Mouse (Mus musculus): ENCODE results near the gene Fgf15. TPM values are rescaled to one million over a fixed set of nuclear protein-coding genes. Genes with fewer than 3 reads are reported as not detected.

Fgf15 gene
- polyA plus RNA-seq, 1 experiment from 2014 or later: not detected

DNA sequence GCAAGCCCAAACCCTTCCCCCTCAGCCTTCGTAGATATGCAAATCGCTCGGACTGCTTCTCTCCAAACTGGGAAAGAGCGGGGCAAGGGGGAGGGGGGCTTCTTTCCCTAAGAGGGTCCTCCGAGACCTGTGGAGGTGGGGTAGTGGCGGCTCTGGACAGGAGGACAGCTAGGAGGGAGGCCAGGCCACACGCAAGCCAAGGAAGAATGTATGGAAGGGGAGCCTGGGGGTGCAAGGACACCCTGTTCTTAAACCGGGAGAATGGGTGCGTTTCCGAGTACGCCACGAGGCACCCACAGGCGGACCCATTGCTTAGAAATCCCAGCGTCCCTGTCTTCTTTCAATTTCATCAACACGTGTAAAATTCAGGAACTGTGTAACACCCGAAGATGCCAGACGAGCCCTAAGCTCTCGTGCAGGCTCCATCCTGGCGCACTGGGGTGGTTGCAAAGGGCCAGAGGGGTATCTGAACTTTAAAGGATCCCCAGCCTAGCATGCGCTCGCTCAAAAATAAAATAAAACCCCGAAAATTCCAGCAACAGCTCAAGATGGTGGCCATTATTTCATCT, 43.8 kb downstream of the Fgf15 start:
- Histone ChIP-seq H3K4me3 (replicated peaks) (peak overlapping the region; percentile 56), H3K27ac (replicated peaks) (peak overlapping the region; percentile 53), H3K27me3 (peaks cover 86% of the 10 kb centered on the region), H3K4me2 (peak overlapping the region; percentile 68), H3K9me3 (replicated peaks) (no peaks in the 10 kb centered on the region), H3K36me3 (replicated peaks) (0 out of 2 replicates have a peak, but pooled peaks cover 6% of the 10 kb centered on the region), H3K9ac (no peak overlapping the region), H3K4me1 (replicated peaks) (peaks cover 28% of the 10 kb centered on the region)
- 1% methylated on average over 22 of the region's 22 CpGs for WGBS (ENCODE audit: insufficient replicate concordance)
- no peak for ATAC-seq (ENCODE audit: insufficient read depth)

DNA sequence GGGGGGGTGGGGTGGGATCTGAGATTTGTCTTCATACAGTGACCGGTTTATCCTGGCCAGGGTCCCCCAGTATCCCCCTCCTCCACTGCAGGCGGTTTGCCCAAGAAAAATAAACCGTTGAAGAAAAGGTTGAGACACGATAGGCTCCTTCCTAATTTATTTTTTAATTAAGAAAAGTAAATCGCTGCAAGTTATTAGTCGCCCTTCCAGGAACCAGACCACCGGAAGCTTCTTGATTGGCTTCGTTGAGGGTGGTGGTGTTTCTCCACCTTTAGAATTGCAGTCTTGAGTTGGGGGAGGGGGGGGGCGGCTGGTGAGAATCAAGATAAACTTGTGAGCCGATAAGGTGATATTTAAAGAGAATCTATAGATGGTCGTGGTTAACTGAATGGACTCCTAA, 44.3 kb downstream of the Fgf15 start:
- H3K4me1 ChIP-seq (replicated peaks): peaks cover 28% of the 10 kb centered on the region
- WGBS (ENCODE audit: insufficient replicate concordance): under 1% methylated on average over 11 of the region's 11 CpGs
- no peak for ATAC-seq (ENCODE audit: insufficient read depth)
- H3K27me3 ChIP-seq: peaks cover 86% of the 10 kb centered on the region
- no peak overlapping the region for H3K9ac ChIP-seq
- H3K36me3 ChIP-seq (replicated peaks): 0 out of 2 replicates have a peak, but pooled peaks cover 4% of the 10 kb centered on the region
- no peak overlapping the region for H3K4me3 ChIP-seq (replicated peaks)
- peak overlapping the region; percentile 68 for H3K4me2 ChIP-seq
- peak overlapping the region; percentile 53; the same call in 1 of the 2 replicates for H3K27ac ChIP-seq (replicated peaks)
- H3K9me3 ChIP-seq (replicated peaks): no peaks in the 10 kb centered on the region

DNA sequence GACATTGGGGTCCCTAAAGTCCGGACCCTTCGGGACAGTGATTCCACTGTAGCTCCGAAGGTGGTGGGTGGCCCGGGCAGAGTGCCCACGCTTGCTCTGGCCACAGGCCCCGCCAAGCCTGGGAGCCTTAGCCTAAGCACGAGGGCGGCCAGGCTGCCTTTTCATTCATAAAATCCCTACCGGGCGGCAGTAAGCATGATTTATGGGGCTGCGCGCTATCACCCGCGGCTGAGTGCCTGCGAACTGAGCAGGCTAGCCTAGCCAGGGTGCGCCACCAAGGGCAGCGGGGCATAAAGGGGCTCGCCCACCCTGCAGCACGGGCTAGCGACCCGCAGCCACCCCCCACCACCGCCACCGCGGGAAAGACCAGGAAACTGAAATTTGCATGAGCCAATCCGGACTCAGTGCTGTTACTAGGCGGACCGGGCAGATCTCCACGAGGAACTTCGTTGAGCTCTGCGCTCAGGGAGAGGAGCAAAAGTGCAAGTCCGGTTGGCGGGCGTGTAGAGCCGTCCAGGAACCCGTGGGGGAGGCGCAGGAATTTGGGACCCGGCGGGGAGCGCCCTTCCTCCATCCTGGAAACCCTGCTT, 45.0 kb downstream of the Fgf15 start:
- H3K27me3 ChIP-seq: peaks cover 86% of the 10 kb centered on the region
- ATAC-seq (ENCODE audit: insufficient read depth): peak; percentile 59
- H3K4me1 ChIP-seq (replicated peaks): peaks cover 28% of the 10 kb centered on the region
- peak overlapping the region; percentile 54 for H3K4me3 ChIP-seq (replicated peaks)
- H3K4me2 ChIP-seq: peak overlapping the region; percentile 68
- H3K9me3 ChIP-seq (replicated peaks): no peaks in the 10 kb centered on the region
- H3K9ac ChIP-seq: no peak overlapping the region
- 0 out of 2 replicates have a peak, but pooled peaks cover 4% of the 10 kb centered on the region for H3K36me3 ChIP-seq (replicated peaks)
- under 1% methylated on average over 39 of the region's 39 CpGs for WGBS (ENCODE audit: insufficient replicate concordance)
- peak overlapping the region; percentile 65 for H3K27ac ChIP-seq (replicated peaks)

DNA sequence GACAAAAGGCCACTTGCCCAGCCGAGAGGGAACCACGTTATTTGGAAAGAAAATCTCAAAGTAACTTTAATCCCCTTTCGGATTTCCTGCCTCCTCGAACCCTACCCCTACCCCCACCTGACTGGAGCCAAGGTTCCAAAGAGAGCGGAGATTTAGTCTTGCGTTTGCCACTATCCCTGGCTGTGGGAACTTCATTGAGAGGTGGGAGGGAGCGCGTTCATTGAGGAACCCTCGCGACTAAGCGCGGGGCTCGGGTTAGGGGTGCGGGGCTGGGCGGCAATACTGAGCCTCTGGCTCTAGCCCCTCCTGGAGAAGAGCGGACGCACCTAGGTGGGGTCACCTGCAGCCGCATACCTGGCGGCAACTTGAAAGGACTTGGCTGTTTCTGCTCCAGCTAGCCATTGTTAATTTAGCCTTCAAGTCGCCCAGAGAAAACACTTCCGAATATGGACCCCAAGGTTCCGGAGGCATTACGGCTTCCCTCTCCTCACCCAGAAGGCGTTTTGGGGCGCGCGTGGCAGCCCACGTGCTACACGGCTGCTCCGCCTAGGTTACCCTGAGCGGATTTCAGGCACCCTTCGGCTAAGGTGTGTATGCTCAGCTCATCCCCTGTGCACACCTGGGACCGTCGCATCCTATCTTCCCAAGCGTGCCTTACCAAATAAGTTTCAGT, 45.9 kb downstream of the Fgf15 start:
- Histone ChIP-seq H3K27me3 (peaks cover 79% of the 10 kb centered on the region), H3K9ac (no peak overlapping the region), H3K27ac (replicated peaks) (0 out of 2 replicates have a peak overlapping the region, but pooled peaks have one; percentile 9), H3K4me3 (replicated peaks) (peak overlapping the region; percentile 54), H3K4me2 (peak overlapping the region; percentile 68), H3K4me1 (replicated peaks) (peaks cover 22% of the 10 kb centered on the region), H3K9me3 (replicated peaks) (no peaks in the 10 kb centered on the region), H3K36me3 (replicated peaks) (no peaks in the 10 kb centered on the region)
- ATAC-seq (ENCODE audit: insufficient read depth): no peak
- 1% methylated on average over 35 of the region's 35 CpGs for WGBS (ENCODE audit: insufficient replicate concordance)

DNA sequence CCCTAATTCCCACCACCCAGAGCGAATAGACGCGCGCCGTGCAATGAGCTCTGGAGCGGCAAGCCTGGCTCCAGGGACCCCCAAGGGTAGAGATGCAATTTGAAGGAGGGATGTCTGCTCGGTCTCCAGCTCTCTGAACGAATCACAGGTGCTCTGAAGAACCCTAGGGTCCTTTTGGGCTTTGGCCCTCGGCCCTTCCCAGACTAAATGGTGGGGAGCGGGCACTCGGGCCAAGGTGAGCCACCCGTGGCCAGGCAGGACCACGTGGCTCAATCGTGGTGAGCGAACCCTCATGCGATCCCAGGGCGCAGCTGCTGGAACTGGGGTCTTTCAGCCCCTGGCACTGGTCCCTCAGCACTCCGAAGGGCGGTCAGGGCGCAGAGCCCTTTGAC, 46.4 kb downstream of the Fgf15 start:
- Histone ChIP-seq H3K4me2 (peak overlapping the region; percentile 68), H3K27me3 (peaks cover 74% of the 10 kb centered on the region), H3K27ac (replicated peaks) (no peak overlapping the region), H3K4me3 (replicated peaks) (peak overlapping the region; percentile 54), H3K4me1 (replicated peaks) (peaks cover 20% of the 10 kb centered on the region), H3K36me3 (replicated peaks) (no peaks in the 10 kb centered on the region), H3K9ac (no peak overlapping the region), H3K9me3 (replicated peaks) (no peaks in the 10 kb centered on the region)
- ATAC-seq (ENCODE audit: insufficient read depth): no peak
- WGBS (ENCODE audit: insufficient replicate concordance): 1% methylated on average over 20 of the region's 20 CpGs

DNA sequence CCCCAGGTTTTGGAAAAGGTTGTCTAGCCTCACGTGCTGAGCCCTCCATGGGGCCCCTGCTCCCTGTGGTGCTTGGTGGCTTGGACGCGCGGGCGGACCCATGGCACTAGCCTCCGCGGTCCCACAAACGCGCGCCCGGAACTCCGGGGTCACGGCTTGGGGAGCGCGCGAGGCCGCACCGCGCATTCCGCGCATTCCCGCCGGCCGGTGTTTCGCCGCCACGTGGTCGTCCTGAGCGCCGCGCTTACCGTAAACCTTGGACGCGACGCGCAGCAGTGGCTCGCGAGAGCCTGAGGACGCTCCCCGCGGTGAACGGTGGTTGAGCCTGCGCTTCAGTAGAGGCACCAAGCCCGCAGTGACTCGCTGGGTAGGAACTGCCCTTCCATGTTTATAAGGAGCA, 46.9 kb downstream of the Fgf15 start:
- under 1% methylated on average over 45 of the region's 45 CpGs for WGBS (ENCODE audit: insufficient replicate concordance)
- peaks cover 17% of the 10 kb centered on the region for H3K4me1 ChIP-seq (replicated peaks)
- H3K9ac ChIP-seq: no peak overlapping the region
- peak; percentile 36; the same call in 1 of the 2 replicates for ATAC-seq (ENCODE audit: insufficient read depth)
- H3K4me2 ChIP-seq: peak overlapping the region; percentile 68
- no peak overlapping the region for H3K27ac ChIP-seq (replicated peaks)
- peak overlapping the region; percentile 54 for H3K4me3 ChIP-seq (replicated peaks)
- H3K27me3 ChIP-seq: peaks cover 69% of the 10 kb centered on the region
- H3K9me3 ChIP-seq (replicated peaks): no peaks in the 10 kb centered on the region
- no peaks in the 10 kb centered on the region for H3K36me3 ChIP-seq (replicated peaks)

Other genes starting within 250 kb of the Fgf15 start
- 1.4 and 1.5 TPM in 2 replicates for gene Ano1, start 144.6 kb upstream of the Fgf15 start, polyA plus RNA-seq (2015; fragmentation: Nextera tagmentation; extraction: Ambion mirVana)
- 0.06 TPM in 1 of 2 replicates, not detected in the other for gene Fgf3, start 58.4 kb upstream of the Fgf15 start, polyA plus RNA-seq (2015; fragmentation: Nextera tagmentation; extraction: Ambion mirVana)
- not detected in 2 replicates for gene Fgf4, start 49.2 kb upstream of the Fgf15 start, polyA plus RNA-seq (2015; fragmentation: Nextera tagmentation; extraction: Ambion mirVana)
- gene LTO1, start 18.6 kb downstream of the Fgf15 start, polyA plus RNA-seq (2015; fragmentation: Nextera tagmentation; extraction: Ambion mirVana): 8.3 and 9.4 TPM in 2 replicates
- 21.6 and 24.5 TPM in 2 replicates for gene Ccnd1, start 43.4 kb downstream of the Fgf15 start, polyA plus RNA-seq (2015; fragmentation: Nextera tagmentation; extraction: Ambion mirVana)